Mouse (Mus musculus): Measurements from ENCODE around the gene Tatdn2. TPM values are rescaled to one million over a fixed set of nuclear protein-coding genes. Genes with fewer than 3 reads are reported as not detected.
A peak's percentile ranks its signal among the peaks of the same experiment; 100 is the strongest.

Tatdn2 gene
- total RNA-seq (2021): 10 to 100 TPM; 70.1 to 80.2 TPM
- long read RNA-seq, experiment 1, partial matches to known transcripts: 3 of 5 reads
- long read RNA-seq, experiment 1, other reads (novel, unspliced or antisense): 2 of 5 reads
- long read RNA-seq, experiment 2, partial matches to known transcripts: 0 of 1 reads
- long read RNA-seq, experiment 2, other reads (novel, unspliced or antisense): 1 of 1 reads

- DNase-seq (ENCODE audit: low spot score in 2 of 2): peak; percentile 92 to 97
These were observed at the start of gene Tatdn2 for GRCm38 (mm10) chr6:113696582-113697221. Gene Tatdn2 (plus strand): TSS chr6:113697050.

DNA sequence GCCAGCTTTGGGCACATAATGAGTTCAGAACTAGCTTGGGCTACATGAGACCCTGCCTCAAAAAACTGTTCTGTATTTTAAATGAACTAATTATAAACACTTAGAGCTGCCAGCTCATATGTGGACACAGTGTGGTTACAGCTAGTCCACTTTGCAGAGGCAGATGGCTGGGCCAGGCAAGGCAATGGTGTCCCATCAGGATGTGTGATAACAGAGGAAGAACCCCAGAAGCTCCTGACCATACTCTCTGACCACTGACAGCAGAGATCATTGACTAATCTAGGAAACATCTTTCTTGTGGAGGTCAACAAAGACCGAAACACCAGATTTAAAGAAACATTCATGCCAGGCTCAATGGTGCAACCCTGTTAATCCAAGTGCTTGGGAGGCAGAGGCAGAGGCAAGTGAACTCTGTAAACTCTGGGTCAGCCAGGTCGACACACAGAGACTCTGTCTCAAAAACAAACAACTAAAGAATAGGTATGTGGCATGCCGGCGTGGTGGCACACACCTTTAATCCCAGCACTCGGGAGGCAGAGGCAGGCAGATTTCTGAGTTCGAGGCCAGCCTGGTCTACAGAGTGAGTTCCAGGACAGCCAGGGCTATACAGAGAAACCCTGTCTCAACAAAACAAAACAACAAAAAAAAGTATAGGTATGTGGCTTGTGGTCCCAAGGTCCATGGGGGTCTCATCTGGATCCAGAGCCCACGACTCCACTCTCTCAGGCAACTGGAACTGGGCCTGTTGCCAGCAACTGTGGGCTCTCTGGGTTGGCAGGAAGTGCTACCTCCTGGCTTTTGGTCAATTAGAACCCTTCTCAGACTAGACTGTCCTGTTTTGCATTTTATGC is 47.3 kb upstream of the Tatdn2 start:
- no peak for DNase-seq (ENCODE audit: low spot score in 2 of 2)

- no peak for DNase-seq (ENCODE audit: low spot score in 2 of 2)
These were observed 46.6 kb upstream of the Tatdn2 start for GRCm38 (mm10) chr6:113650197-113650640.

GRCm38 (mm10) chr6:113651626-113652025 is 45.2 kb upstream of the Tatdn2 start:
- DNase-seq (ENCODE audit: low spot score in 2 of 2): no peak

DNA sequence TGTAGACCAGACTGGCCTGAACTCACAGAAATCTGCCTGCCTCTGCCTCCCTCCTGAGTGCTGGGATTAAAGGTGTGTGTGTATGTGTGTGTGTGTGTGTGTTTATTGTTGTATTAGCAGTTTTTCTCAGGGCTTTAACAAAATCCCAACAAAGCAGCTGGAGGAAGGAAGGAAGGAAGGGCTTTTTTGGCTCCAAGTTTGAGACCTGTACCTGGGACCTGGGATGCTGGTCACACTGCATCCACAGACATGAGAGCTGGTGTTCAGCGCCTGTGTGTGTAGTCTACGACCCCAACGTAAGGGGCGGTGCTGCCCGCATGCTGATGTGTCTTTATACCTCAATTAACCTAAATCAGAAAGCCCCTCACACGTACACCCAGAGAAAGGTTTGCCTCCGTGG is 43.3 kb upstream of the Tatdn2 start:
- no peak for DNase-seq (ENCODE audit: low spot score in 2 of 2)

DNA sequence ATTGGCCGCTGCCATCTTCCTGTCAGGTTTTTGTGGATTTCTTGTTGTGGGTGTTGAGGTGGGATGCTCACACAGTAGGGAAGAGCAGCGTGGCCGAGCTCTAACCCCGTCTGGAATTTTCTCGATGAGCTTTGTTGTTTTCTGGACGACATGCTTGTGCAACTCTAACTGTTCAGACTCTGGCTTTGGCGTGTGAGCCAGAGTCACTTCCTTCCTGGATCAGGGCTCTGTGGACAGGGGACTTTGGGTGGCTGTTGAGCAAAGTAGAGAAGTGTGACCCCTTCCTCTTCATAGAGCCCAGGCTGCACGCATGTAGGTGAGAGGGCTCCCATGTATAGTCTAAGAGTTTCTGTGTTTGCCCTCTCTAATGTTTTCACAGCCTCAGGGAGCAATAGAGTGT is 42.7 kb upstream of the Tatdn2 start:
- DNase-seq (ENCODE audit: low spot score in 2 of 2): no peak

GRCm38 (mm10) chr6:113654753-113655397 is 42.0 kb upstream of the Tatdn2 start:
- no peak for DNase-seq (ENCODE audit: low spot score in 2 of 2)

DNA sequence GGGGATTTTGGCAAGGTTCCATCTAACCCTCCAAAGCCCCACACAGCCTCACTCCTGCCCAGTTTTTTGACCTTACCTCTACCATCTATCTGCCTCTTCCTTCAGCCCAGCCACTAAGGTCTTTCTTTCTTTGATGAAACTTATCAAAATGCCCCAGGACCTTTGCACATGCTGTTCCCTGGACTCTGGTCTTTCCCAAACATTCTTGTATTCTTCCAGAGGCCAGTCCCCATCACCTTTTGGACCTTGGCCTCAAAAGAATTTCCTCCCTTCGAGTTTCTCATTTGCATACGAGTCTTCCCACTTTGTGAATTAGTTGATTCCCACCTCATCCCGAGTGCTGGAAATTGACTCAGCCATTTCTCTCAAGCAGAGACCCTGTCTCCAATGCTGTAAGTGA is 41.4 kb upstream of the Tatdn2 start:
- no peak for DNase-seq (ENCODE audit: low spot score in 2 of 2)

- no peak for DNase-seq (ENCODE audit: low spot score in 2 of 2)
These were observed 40.0 kb upstream of the Tatdn2 start for GRCm38 (mm10) chr6:113656847-113657246.

DNA sequence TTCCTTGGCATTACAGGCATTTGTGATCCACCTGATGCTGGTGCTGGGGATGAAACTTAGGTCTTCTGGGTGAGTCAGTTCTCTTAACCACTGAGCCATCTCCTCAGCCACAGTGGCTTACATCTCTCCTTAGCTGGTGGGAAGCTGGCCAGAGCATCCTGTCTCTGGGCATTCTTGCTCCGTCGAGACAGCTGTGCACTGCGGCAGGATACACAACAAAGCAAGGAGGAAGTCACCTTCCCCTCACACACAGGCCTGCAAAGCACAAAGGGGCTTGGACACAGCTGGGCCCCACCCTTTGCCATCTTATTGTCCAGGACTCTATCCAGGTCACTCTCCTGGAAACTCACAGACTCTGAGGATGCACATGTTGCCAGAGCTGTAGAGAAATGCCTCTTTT is 38.6 kb upstream of the Tatdn2 start:
- DNase-seq (ENCODE audit: low spot score in 2 of 2): no peak

- no peak for DNase-seq (ENCODE audit: low spot score in 2 of 2)
These were observed 37.0 kb upstream of the Tatdn2 start for GRCm38 (mm10) chr6:113659648-113660491.

GRCm38 (mm10) chr6:113660492-113661352 is 36.1 kb upstream of the Tatdn2 start:
- DNase-seq (ENCODE audit: low spot score in 2 of 2): no peak

DNA sequence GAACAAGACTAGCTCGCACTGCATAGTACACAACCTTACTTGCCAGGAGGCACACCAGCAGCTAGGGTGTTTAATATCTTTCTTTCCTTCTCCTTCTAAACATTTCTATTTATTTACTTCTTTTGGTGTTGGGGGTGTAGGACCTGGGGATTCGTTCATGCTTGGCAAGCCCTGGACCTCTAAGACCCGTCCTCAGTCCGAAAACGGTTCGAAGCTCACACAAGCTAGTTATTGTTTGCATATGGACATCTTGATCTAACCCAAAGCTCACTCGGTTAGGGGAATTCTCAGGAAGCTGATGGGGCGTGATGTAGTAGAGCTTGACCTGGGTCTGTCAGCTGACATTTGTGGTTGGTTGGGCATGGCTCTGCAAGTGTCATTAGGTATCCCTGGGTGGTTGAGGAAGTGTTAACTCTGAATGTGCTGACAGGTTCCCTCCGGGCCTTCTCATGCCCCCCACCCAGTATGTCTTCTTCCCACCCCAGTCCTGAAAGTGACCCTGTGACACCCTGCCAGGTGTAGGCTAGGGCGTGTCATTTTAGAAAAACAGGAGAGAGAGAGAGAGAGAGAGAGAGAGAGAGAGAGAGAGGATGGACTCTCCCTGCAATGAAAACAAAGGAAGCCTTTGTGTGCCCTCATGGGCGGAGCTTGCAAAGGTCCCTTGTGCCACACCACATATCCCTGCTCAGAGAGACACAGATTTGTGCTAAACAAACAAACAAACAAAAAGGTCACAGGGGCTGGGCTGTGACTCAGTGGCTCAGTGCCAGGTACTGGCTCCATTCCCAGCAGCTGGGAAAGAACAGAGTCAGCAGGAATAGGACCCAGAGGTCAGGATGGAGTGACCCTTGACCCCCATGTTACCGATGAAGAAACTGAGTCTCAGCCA is 35.3 kb upstream of the Tatdn2 start:
- DNase-seq (ENCODE audit: low spot score in 2 of 2): peak in 1 of 2 experiments; percentile 40

GRCm38 (mm10) chr6:113662964-113663700 is 33.7 kb upstream of the Tatdn2 start:
- no peak for DNase-seq (ENCODE audit: low spot score in 2 of 2)

DNA sequence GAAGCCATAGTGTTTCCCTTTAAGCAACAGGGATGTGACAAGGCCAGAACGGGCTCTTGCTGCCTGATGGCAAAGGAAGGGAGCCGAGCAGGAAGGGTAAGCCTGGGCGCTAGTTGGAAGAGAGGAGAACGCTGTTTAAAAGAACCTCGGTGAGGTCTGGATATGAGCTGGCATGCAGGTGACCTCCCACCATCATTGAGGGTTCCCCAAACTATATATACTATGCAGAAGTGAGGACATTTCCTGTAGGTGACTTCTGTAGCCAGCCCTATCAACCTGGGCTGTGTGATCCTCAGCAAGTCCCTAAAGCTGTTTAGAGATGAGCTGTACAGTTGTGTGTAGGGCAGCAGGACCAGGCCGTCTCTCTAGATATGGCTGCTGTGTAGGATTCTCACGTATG is 32.5 kb upstream of the Tatdn2 start:
- no peak for DNase-seq (ENCODE audit: low spot score in 2 of 2)

DNA sequence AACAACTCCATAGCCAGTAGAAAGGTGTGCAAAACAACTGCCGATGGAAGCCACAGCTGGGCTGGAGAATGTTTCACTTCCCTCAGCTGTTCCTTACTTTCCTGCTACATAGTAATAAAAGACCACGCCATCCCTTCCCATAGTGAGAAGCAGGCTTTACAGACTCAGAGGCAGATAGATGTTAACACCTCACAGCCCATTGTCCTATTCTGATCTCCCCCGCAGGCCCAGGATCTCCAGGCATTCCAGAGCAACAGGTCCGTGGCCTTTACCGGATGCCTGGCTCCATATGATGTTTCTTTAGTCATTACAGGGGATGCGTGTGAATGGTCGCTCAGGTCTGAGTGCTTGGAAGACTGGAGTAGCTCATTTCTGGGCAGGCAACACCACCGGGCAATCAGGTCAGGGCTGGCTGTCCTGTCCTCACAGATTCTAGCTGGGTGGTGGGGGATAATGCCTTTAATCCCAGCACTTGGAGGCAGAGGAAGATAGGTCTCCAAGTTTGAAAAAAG is 29.2 kb upstream of the Tatdn2 start:
- DNase-seq (ENCODE audit: low spot score in 2 of 2): no peak

DNA sequence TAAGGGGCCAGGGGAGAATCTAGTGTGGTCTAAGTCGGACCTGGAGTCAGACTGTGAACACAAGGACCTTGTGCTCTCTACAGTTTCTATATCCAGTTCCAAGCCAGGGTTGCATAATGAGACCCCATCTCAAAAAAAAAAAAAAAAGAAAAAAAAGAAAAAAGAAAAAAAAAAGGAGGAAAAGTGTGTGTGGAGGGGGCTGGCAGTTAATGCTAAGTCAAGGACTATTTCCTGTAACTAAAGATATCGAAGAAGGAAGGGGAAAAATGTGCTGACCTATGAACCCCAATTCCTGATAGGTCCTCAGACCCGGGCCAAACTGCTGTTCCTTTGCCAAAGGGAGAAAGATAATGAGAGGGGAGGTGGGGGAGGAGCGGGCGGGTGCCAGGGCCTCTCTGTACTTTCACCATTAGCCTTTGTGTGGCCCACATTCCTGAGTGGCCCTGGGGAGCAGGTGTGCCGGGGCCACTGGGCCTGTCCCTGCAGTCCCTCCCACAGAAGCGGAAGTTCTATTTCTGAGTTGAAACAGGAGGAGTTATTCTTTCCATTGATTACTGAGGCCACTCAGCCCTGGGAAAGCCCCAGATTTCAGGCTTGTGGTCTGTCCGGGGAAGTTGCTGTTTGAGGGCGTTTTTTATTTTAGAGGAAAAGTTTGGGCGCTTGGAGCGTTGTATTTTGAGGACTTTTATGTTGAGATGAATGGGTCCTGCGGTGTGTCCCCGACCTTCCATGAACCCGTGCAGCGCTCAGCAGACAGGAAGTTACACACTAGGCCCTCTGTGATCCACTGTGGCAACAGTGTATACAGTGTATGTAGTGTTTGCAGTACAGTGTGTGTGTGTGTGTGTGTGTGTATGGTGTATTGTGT is 28.3 kb upstream of the Tatdn2 start:
- DNase-seq (ENCODE audit: low spot score in 2 of 2): no peak

Data from left cerebral cortex, adult 18-20 months (tissue).